Mouse (Mus musculus) ovary, postnatal 14 days (tissue): ENCODE measurements around the gene Chst15.
A peak's percentile ranks its signal among the peaks of the same experiment; 100 is the strongest.

Source experiments
- DNase-seq: peaks from one replicate; pipeline ENCODE4 v3.0.0; 2022; ENCODE audit warnings: low spot score

Gene Chst15

DNA sequence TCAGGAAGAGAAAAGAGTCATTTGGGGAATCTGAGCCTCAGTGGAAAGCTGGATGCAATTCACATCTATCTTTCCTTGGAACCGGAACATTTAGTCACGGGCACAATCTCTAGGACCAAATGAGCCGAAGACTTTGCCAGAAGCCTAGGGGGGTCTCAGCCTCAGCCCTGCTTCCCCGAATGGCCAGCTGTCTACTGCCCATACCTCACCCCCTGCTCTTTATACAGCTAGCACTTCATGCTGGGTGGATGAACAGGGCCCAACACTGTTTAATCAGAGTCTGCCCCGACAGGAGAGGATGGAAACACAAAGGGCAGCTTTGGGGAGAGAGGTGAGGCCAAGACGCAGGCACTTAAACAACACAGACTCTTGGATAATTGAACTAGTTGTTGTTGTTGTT, 53.8 kb downstream of the Chst15 start:
- no peak for DNase-seq

DNA sequence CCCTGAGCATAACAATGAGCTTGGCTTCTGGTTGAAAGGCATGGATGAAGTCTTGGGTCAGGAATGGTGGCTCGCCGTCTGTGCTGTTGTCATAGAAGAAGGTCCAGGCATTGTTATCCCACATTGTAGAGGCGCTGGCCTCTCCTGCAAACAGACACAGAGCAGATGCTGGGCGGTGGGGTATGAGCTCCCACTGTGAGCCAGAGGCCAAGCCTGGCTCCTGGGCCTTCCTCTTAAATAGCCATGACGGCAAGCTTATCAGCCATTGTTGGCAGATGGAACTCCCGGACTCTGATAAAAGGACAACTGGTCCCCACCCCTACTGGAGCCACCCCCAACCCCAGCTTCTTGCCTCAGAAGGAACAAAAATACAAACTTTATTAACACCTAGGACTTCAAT, 54.3 kb downstream of the Chst15 start:
- no peak for DNase-seq

DNA sequence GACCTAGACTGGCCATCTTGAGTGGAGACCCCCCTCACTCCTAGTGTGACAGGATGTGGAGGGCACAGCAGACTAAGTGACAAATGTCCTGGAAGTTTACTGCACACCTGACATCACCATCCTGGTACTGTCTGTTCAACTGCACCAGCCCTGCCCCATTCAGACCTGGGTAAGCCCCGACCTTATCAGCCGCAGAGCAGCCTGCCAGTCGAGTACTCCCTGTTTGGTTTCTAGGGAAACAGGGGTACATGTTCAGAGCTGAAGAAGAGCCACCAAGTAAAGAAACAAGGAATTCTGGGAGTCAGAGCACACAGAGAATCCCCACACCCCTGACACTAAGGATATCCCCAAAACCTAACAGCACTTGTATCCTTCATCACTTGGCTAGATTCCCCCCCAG, 55.1 kb downstream of the Chst15 start:
- no peak for DNase-seq

GRCm38 (mm10) chr7:132260632-132261031, 56.4 kb downstream of the Chst15 start:
- DNase-seq: no peak

- peak; percentile 29 for DNase-seq
Measured at GRCm38 (mm10) chr7:132258817-132259216, 58.2 kb downstream of the Chst15 start.

DNA sequence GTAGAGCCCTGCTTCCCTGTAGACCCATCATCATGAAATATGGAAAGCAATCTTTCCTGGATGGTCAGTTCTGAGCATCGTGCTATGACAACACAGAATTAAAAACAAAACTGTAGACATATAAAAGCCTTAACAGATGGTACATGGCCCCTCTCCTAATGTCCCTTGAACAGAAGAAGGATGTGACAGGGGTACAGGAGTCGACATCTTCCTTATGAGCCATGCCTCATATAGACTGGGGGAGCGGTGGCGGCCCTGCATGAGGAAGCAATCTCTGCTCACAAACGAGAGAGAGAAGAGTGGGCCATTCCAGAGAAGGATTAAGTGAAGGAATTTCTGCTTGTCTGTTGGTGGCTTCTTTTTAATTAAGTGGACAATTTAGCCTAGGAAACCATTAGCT, 58.8 kb downstream of the Chst15 start:
- no peak for DNase-seq

- no peak for DNase-seq
Measured at GRCm38 (mm10) chr7:132253513-132253912, 63.5 kb downstream of the Chst15 start.

- DNase-seq: no peak
Measured at GRCm38 (mm10) chr7:132253078-132253477, 64.0 kb downstream of the Chst15 start.

- no peak for DNase-seq
Measured at GRCm38 (mm10) chr7:132249563-132250119, 67.4 kb downstream of the Chst15 start.

DNA sequence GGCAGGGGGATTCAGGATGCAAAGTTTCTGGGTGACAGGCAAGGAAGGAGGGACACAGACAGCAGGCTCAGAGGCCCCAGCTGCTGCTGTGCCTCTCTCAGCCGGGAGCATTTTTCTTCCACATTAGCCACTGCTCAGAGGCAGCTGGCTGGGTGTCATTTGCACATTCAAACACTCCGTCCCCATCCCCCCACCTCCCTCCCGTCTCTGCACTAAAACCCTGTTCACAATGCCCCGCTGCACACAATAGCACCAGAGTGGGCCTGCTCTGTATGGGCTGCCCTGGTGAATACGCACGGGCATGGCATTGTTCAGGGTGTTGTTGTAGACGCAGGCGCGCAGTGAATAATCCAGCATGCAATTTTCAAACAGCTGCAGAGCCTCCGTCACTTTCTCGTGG, 69.5 kb downstream of the Chst15 start:
- no peak for DNase-seq

DNA sequence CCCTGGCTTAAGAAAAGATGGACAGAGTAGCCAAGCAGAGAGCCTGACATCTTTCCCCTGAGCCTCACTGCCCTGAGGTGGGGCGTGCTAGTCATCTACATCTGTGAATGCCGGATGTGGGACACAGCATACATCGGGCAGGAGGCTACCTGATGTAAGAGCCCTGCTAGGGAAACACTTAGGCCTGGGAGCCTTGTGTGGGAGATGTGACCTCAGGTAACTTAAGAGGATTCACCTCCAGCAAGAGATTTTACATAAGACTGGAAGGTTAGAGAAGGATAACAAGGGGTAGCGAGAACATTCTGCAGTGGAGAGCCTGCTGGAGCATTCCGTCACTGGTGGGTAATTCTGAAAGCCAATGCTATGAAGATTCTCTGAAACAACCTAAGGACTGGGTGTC, 69.9 kb downstream of the Chst15 start:
- no peak for DNase-seq

GRCm38 (mm10) chr7:132245730-132246129, 71.3 kb downstream of the Chst15 start:
- DNase-seq: no peak

DNA sequence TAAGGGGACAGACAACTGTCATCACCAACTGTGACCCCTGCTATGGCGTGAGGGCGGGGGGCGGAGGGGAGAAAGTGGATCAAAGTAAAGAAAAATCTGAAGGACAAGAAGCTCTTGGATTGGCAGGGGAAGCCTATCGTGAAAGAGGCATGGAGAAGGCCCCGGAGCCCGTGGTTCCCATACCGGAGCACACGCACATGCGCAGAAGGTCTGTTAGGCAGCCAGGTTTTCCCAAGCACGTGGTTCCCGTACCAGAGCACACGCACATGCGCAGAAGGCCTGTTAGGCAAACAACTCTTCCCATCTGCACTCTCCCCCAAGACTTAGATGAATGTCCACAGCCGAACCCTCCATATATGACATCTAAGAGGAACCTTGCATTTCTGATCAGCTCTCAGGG, 72.4 kb downstream of the Chst15 start:
- DNase-seq: no peak

GRCm38 (mm10) chr7:132243225-132243624, 73.8 kb downstream of the Chst15 start:
- DNase-seq: no peak

DNA sequence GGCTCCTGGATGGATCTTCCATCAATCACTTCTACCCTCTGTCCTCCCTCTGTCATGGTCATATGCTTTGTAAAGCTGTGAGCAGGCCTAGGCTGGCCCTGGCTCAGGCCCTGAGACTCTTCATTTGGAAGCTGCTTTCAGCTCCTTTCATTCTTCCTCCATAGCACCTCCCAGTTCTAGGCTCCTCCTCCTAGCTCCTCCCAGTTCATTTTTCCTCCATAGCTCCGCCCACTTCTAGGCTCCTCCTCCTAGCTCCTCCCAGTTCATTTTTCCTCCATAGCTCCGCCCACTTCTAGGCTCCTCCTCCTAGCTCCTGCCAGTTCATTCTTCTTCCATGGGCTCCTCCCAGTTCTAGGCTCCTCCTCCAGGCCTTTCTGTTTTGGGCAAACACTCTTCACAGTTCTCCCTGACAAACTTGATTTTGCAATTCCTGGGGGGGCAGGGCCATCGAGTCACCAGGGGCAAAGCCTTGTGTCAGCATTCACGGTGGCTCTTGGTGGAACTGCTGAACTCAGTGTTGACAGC, 74.3 kb downstream of the Chst15 start:
- DNase-seq: no peak

- no peak for DNase-seq
Measured at GRCm38 (mm10) chr7:132238921-132239320, 78.1 kb downstream of the Chst15 start.

- no peak for DNase-seq
Measured at GRCm38 (mm10) chr7:132237191-132237590, 79.8 kb downstream of the Chst15 start.

- DNase-seq: no peak
Measured at GRCm38 (mm10) chr7:132236789-132237188, 80.2 kb downstream of the Chst15 start.

GRCm38 (mm10) chr7:132234250-132234649, 82.8 kb downstream of the Chst15 start:
- DNase-seq: no peak

GRCm38 (mm10) chr7:132233732-132234131, 83.3 kb downstream of the Chst15 start:
- DNase-seq: no peak

DNA sequence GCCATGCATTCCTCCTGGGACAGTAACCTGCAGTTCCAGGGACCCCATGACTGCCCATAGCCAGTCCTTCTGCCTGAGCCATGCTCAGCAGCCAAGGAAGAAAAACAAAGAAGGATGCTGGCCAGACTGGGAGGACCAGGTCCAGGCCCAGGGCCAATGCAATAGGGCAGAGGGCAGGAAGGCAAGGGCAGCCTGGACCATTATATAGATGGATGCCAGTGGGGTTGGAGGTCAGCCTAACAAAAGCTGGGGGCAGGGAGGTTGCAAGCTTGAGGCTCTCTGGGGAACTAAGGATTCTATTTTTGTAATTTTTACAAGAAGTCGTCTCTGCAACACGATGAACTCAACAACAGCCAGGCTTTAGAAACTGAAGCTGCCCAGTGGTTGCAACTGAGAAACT, 84.1 kb downstream of the Chst15 start:
- no peak for DNase-seq

DNA sequence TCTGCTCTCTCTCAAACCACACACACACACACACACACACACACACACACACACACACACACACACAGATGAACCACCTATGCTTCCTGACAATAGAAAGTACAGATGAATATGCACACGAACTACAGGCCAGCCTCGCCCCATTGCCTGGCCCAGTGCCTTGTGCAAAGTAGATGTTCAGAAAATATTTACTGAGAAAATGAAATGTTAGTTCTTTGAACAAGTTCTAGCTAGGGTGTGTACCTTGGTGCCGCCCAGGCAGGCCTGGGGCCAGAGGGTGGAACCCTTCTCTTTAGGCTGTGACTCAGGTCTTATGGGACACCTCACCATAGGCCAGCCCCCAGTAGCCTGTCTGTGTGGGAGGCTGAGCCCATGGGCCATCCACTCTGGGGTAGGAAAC, 85.6 kb downstream of the Chst15 start:
- DNase-seq: no peak

DNA sequence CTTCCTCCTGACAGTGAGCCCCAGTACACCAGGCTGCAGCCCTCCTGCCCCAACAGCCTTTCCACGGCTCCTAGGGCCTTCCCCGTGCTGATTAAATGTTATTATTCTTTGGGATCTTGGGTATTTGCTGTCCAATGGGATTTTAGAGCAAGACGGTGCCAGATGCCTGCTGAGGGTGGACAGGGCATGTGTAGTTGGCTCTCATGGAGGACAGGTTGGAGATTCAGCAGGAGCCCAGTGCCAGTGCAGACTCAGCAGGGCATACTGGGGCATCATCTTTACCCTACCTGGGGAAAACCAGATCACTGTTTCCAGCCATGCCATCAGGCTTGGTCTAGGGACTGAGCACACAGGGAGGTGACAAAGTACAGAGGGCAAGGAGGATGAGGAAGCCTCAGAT, 86.1 kb downstream of the Chst15 start:
- DNase-seq: no peak

GRCm38 (mm10) chr7:132227075-132227640, 89.9 kb downstream of the Chst15 start:
- DNase-seq: no peak
